ENCODE assay signal across 8 mouse cellular contexts in the genomic region with DNA sequence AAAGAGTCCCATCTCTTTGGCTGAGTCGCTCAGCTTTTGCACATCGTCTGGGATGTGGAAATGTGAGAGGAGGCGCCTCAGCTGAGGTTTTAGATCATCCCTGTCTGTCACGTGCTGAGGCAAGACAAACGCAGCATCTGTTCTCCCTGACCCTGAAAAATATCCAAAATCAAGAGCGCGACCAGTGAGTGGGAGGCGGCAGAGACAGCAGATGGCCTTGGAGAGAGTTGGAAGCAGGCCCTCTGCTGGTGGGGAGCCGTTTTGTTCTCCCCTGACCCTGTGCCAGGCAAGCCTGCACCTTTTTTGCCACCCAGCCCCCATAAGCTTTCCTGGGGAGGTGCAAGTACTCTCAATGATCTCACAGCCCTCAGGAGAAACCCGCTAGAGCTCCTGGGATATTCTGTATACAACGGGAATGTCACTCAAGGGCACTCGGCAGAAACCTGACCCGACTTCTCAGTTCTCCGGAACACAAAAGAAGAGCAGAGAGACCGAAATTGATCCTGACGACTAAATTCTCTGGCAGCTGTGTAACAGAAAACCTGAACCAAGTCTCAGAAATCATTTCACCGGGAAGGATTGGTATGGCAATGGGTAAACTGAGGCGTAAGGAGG. TPM values are rescaled to one million over a fixed set of nuclear protein-coding genes. Genes with fewer than 3 reads are reported as not detected.
DNase-seq lines count a peak whose midpoint lies in the region; ATAC-seq and TF ChIP-seq lines count a peak whose summit lies in the region.

No protein-coding gene starts in this region.

- H3K36me3 ChIP-seq in G1E (replicated peaks): no peaks in the 10 kb centered on the region
- no peaks in the 10 kb centered on the region for H3K36me3 ChIP-seq in lung, embryonic 15.5 days
- no peaks in the 10 kb centered on the region for H3K36me3 ChIP-seq in thymus, adult 2 months (ENCODE audit: control insufficient read depth, insufficient read depth, low read length)

- peak overlapping the region; percentile 38 for H3K4me2 ChIP-seq in lung, embryonic 15.5 days

- peak; percentile 20; the same call in 1 of the 2 replicates for TF ChIP-seq POLR2A in cerebellum, adult 2 months (IDR thresholded peaks at IDR 0.05; ENCODE audit: borderline replicate concordance, insufficient read depth, low read length)
- no peak for TF ChIP-seq POLR2A in thymus, adult 2 months (IDR thresholded peaks at IDR 0.05; ENCODE audit: control insufficient read depth, extremely low read depth, insufficient read depth, low read length, poor library complexity)

- peaks cover 16% of the 10 kb centered on the region for H3K27me3 ChIP-seq in G1E (ENCODE audit: insufficient read depth, low read length)
- H3K27me3 ChIP-seq in cerebellum, adult 2 months (ENCODE audit: control insufficient read depth, insufficient read depth, low read length): no peaks in the 10 kb centered on the region
- H3K27me3 ChIP-seq in lung, embryonic 15.5 days: peaks cover 3% of the 10 kb centered on the region
- no peaks in the 10 kb centered on the region for H3K27me3 ChIP-seq in thymus, adult 2 months (ENCODE audit: control insufficient read depth, insufficient read depth, low read length)

- H3K27ac ChIP-seq in cerebellum, adult 2 months (ENCODE audit: insufficient read depth, low read length): peak overlapping the region; percentile 34
- no peak overlapping the region for H3K27ac ChIP-seq in lung, embryonic 15.5 days
- H3K27ac ChIP-seq in thymus, adult 2 months (ENCODE audit: control insufficient read depth, insufficient read depth, low read length): no peak overlapping the region

- DNase-seq in G1E (ENCODE audit: low spot score): peak; percentile 21
- DNase-seq in cerebellum, adult 2 months: peak; percentile 91 to 96
- peak; percentile 63 for DNase-seq in layer of hippocampus, adult 9-10 months (ENCODE audit: low spot score)
- DNase-seq in ovary, postnatal 10 days (ENCODE audit: low spot score): peak; percentile 38
- peak; percentile 72 for DNase-seq in thymus, adult 2 months

- 5% methylated on average over 18 of the region's 18 CpGs for WGBS in cerebellum, adult 2 months
- WGBS in lung, embryonic 15.5 days: 20% methylated on average over 18 of the region's 18 CpGs
- 46% methylated on average over 18 of the region's 18 CpGs for WGBS in thymus, adult 2 months

- no peak for TF ChIP-seq CTCF in G1E (IDR thresholded peaks at IDR 0.05; ENCODE audit: low read depth, low read length)
- peak; percentile 61 for TF ChIP-seq CTCF in cerebellum, adult 2 months (IDR thresholded peaks at IDR 0.05; ENCODE audit: borderline replicate concordance, insufficient read depth, low read depth, low read length)
- TF ChIP-seq CTCF in thymus, adult 2 months (IDR thresholded peaks at IDR 0.05; ENCODE audit: borderline replicate concordance, control insufficient read depth, extremely low read depth, insufficient read depth, low read length, poor library complexity): peak; percentile 85; the same call in 1 of the 2 replicates

- no peak overlapping the region for H3K4me3 ChIP-seq in G1E (ENCODE audit: low read depth, low read length)
- peak overlapping the region; percentile 39 for H3K4me3 ChIP-seq in cerebellum, adult 2 months (replicated peaks; ENCODE audit: insufficient read depth, low read depth, low read length)
- H3K4me3 ChIP-seq in lung, embryonic 15.5 days: no peak overlapping the region; the same call in 1 of the 2 replicates
- no peak overlapping the region for H3K4me3 ChIP-seq in thymus, adult 2 months (ENCODE audit: control insufficient read depth, insufficient read depth, low read length)

- H3K9ac ChIP-seq in lung, embryonic 15.5 days: no peak overlapping the region

- no peaks in the 10 kb centered on the region for H3K9me3 ChIP-seq in G1E (replicated peaks)
- H3K9me3 ChIP-seq in lung, embryonic 15.5 days: no peaks in the 10 kb centered on the region

- no peaks in the 10 kb centered on the region; the same call in 1 of the 2 replicates for H3K4me1 ChIP-seq in G1E (ENCODE audit: insufficient read depth, low read depth, low read length)
- peaks cover 3% of the 10 kb centered on the region; the same call in 1 of the 2 replicates for H3K4me1 ChIP-seq in cerebellum, adult 2 months (ENCODE audit: control insufficient read depth, insufficient read depth, low read length)
- peaks cover 19% of the 10 kb centered on the region for H3K4me1 ChIP-seq in lung, embryonic 15.5 days
- H3K4me1 ChIP-seq in thymus, adult 2 months (replicated peaks; ENCODE audit: control insufficient read depth, insufficient read depth, low read length): peaks cover 6% of the 10 kb centered on the region

- no peak for ATAC-seq in G1E (ENCODE audit: extremely low read depth, insufficient number of reproducible peaks, low FRiP score, poor library complexity, severe bottlenecking)
- ATAC-seq in frontal cortex, adult (ENCODE audit: low TSS enrichment): peak; percentile 87
- peak; percentile 72 to 77 for ATAC-seq in hematopoietic stem cell, adult 5-6 weeks (replicated peaks in 1 of 2; ENCODE audit: insufficient read depth in 1 of 2, low FRiP score in 2 of 2, low TSS enrichment in 1 of 2, low read depth in 1 of 2, poor library complexity in 2 of 2, severe bottlenecking in 2 of 2)
- ATAC-seq in lung, embryonic 15.5 days (ENCODE audit: borderline replicate concordance, extremely low read depth, low FRiP score, low TSS enrichment): peak; percentile 15; the same call in 1 of the 2 replicates

RNA-seq across cellular contexts. Expression of a gene that starts 37.6 kb away (rescaled TPM):
- total RNA-seq in G1E (2014; fragmentation: Nextera tagmentation) (not detected in 2 replicates), G1E (2017) (0.41 and 0.60 TPM in 2 replicates)
- polyA plus RNA-seq in G1E (2012): not detected in 2 replicates
- 1.2 and 1.4 TPM in 2 replicates for polyA plus RNA-seq in cerebellum, adult 2 months (2012; rRNA removed)
- total RNA-seq in hematopoietic stem cell, adult 5-6 weeks (2017): not detected in 2 replicates
- 0.25 and 0.77 TPM in 2 replicates for polyA plus RNA-seq in lung, embryonic 15.5 days (2015; fragmentation: Nextera tagmentation; extraction: Ambion mirVana)
- 2.9 and 5.1 TPM in 2 replicates for polyA plus RNA-seq in thymus, adult 2 months (2012; rRNA removed)

Comparison
In these comparisons a context has a peak if more than half of its experiments do, and no peak if none do; other contexts are left out.
1. DNase-seq: peak in every context shown above with its lines; median percentile 94 in cerebellum, adult 2 months; 72 in thymus, adult 2 months; 63 in layer of hippocampus, adult 9-10 months; 38 in ovary, postnatal 10 days; 21 in G1E.